Mouse (Mus musculus): ENCODE measurements around the gene Fbxl15. TPM values are rescaled to one million over a fixed set of nuclear protein-coding genes. Genes with fewer than 3 reads are reported as not detected.

Fbxl15 gene
- total RNA-seq, 2 experiments from 2014 or later, result 26.8 to 28.9 TPM

GRCm38 (mm10) chr19:46327531-46328064 is 386 bp upstream of the Fbxl15 start:
- Histone ChIP-seq H3K27ac (peak overlapping the region; percentile 93), H3K4me3 (peak overlapping the region; percentile 88)
- no peak for DNase-seq (ENCODE audit: low spot score in 2 of 2)
- TF ChIP-seq CTCF (conservative IDR thresholded peaks at IDR 0.05), result no peak

- peak in 1 of 2 experiments; percentile 18 for DNase-seq (ENCODE audit: low spot score in 2 of 2)
- Histone ChIP-seq H3K4me3 (peak overlapping the region; percentile 88), H3K27ac (peak overlapping the region; percentile 93)
- TF ChIP-seq CTCF (conservative IDR thresholded peaks at IDR 0.05), result no peak
These were observed 1.2 kb downstream of the Fbxl15 start for GRCm38 (mm10) chr19:46329031-46329641.

- TF ChIP-seq CTCF (conservative IDR thresholded peaks at IDR 0.05), result peak; percentile 94
- peak; percentile 73 to 81 for DNase-seq (ENCODE audit: low spot score in 2 of 2)
- peak overlapping the region; percentile 88; the same call in 1 of the 2 replicates for H3K4me3 ChIP-seq
- no peak overlapping the region for H3K27ac ChIP-seq
These were observed 2.0 kb downstream of the Fbxl15 start for GRCm38 (mm10) chr19:46329951-46330350.

GRCm38 (mm10) chr19:46330696-46331095 is 2.7 kb downstream of the Fbxl15 start:
- no peak for DNase-seq (ENCODE audit: low spot score in 2 of 2)
- Histone ChIP-seq H3K27ac (no peak overlapping the region), H3K4me3 (no peak overlapping the region)
- no peak for TF ChIP-seq CTCF (conservative IDR thresholded peaks at IDR 0.05)

GRCm38 (mm10) chr19:46331326-46331725 is 3.3 kb downstream of the Fbxl15 start:
- H3K4me3 ChIP-seq, result no peak overlapping the region
- no peak overlapping the region for H3K27ac ChIP-seq
- no peak for TF ChIP-seq CTCF (conservative IDR thresholded peaks at IDR 0.05)
- no peak for DNase-seq (ENCODE audit: low spot score in 2 of 2)

- TF ChIP-seq CTCF (conservative IDR thresholded peaks at IDR 0.05), result no peak
- no peak for DNase-seq (ENCODE audit: low spot score in 2 of 2)
- Histone ChIP-seq H3K4me3 (no peak overlapping the region), H3K27ac (no peak overlapping the region)
These were observed 4.0 kb downstream of the Fbxl15 start for GRCm38 (mm10) chr19:46331936-46332335.

- Histone ChIP-seq H3K4me3 (no peak overlapping the region), H3K27ac (peak overlapping the region; percentile 47; the same call in 1 of the 2 replicates)
- no peak for DNase-seq (ENCODE audit: low spot score in 2 of 2)
- no peak for TF ChIP-seq CTCF (conservative IDR thresholded peaks at IDR 0.05)
These were observed 4.8 kb downstream of the Fbxl15 start for GRCm38 (mm10) chr19:46332721-46333339.

GRCm38 (mm10) chr19:46333906-46334305 is 5.9 kb downstream of the Fbxl15 start:
- TF ChIP-seq CTCF (conservative IDR thresholded peaks at IDR 0.05), result no peak
- H3K4me3 ChIP-seq, result no peak overlapping the region
- no peak overlapping the region for H3K27ac ChIP-seq
- DNase-seq (ENCODE audit: low spot score in 2 of 2), result no peak

- peak overlapping the region; percentile 86 for H3K27ac ChIP-seq
- no peak for TF ChIP-seq CTCF (conservative IDR thresholded peaks at IDR 0.05)
- DNase-seq (ENCODE audit: low spot score in 2 of 2), result no peak
- H3K4me3 ChIP-seq, result peak overlapping the region; percentile 97
These were observed 9.8 kb downstream of the Fbxl15 start for GRCm38 (mm10) chr19:46337719-46338330.

GRCm38 (mm10) chr19:46338331-46338936 is 10.4 kb downstream of the Fbxl15 start, which contains the start of gene Cuedc2:
TSS of gene Cuedc2 (minus strand) at chr19:46338702.
- Histone ChIP-seq H3K4me3 (peak within 1 kb of the TSS; percentile 97), H3K27ac (peak within 1 kb of the TSS; percentile 86)
- peak; percentile 97 to 98 for DNase-seq (ENCODE audit: low spot score in 2 of 2)
- TF ChIP-seq CTCF (conservative IDR thresholded peaks at IDR 0.05), result peak; percentile 89

GRCm38 (mm10) chr19:46338942-46339286 is 10.9 kb downstream of the Fbxl15 start:
- H3K4me3 ChIP-seq, result peak overlapping the region; percentile 97
- no peak for DNase-seq (ENCODE audit: low spot score in 2 of 2)
- peak overlapping the region; percentile 70 for H3K27ac ChIP-seq
- TF ChIP-seq CTCF (conservative IDR thresholded peaks at IDR 0.05), result no peak

GRCm38 (mm10) chr19:46339287-46339971 is 11.4 kb downstream of the Fbxl15 start:
- no peak for TF ChIP-seq CTCF (conservative IDR thresholded peaks at IDR 0.05)
- no peak for DNase-seq (ENCODE audit: low spot score in 2 of 2)
- peak overlapping the region; percentile 70 for H3K27ac ChIP-seq
- peak overlapping the region; percentile 97 for H3K4me3 ChIP-seq
